Mouse (Mus musculus): ENCODE data around the gene Stk25. TPM values are rescaled to one million over a fixed set of nuclear protein-coding genes. Genes with fewer than 3 reads are reported as not detected.

Gene Stk25
- polyA plus RNA-seq, 1 experiment from 2014 or later, result 155 TPM

- H3K9me3 ChIP-seq, result no peaks in the 10 kb centered on the region
- no peak for ATAC-seq (ENCODE audit: insufficient read depth, low FRiP score, low read depth)
These were observed 55.5 kb downstream of the Stk25 start for GRCm38 (mm10) chr1:93602911-93603310.

GRCm38 (mm10) chr1:93595916-93596315 lies 62.5 kb downstream of the Stk25 start:
- Histone ChIP-seq H3K27me3 (replicated peaks) (no peaks in the 10 kb centered on the region), H3K4me2 (no peak overlapping the region), H3K27ac (no peak overlapping the region), H3K9me3 (no peaks in the 10 kb centered on the region), H3K36me3 (no peaks in the 10 kb centered on the region), H3K9ac (no peak overlapping the region), H3K4me3 (replicated peaks) (no peak overlapping the region), H3K4me1 (no peaks in the 10 kb centered on the region)
- 70% methylated on average over 6 of the region's 6 CpGs for WGBS
- no peak for ATAC-seq (ENCODE audit: insufficient read depth, low FRiP score, low read depth)

More at GRCm38 (mm10) chr1:93602911-93603310, 55.5 kb downstream of the Stk25 start:
- Histone ChIP-seq H3K27ac (no peak overlapping the region), H3K4me3 (replicated peaks) (no peak overlapping the region), H3K36me3 (no peaks in the 10 kb centered on the region), H3K4me1 (no peaks in the 10 kb centered on the region), H3K4me2 (no peak overlapping the region), H3K9ac (no peak overlapping the region), H3K27me3 (replicated peaks) (no peaks in the 10 kb centered on the region)
- WGBS, result 77% methylated on average over 4 of the region's 4 CpGs

GRCm38 (mm10) chr1:93593960-93594359 lies 64.5 kb downstream of the Stk25 start:
- Histone ChIP-seq H3K4me2 (no peak overlapping the region), H3K4me1 (no peaks in the 10 kb centered on the region), H3K27me3 (replicated peaks) (no peaks in the 10 kb centered on the region), H3K36me3 (no peaks in the 10 kb centered on the region), H3K4me3 (replicated peaks) (no peak overlapping the region), H3K9ac (no peak overlapping the region), H3K9me3 (no peaks in the 10 kb centered on the region), H3K27ac (no peak overlapping the region)
- ATAC-seq (ENCODE audit: insufficient read depth, low FRiP score, low read depth), result no peak

- Histone ChIP-seq H3K27me3 (replicated peaks) (no peaks in the 10 kb centered on the region), H3K9me3 (no peaks in the 10 kb centered on the region), H3K36me3 (no peaks in the 10 kb centered on the region), H3K9ac (no peak overlapping the region), H3K27ac (no peak overlapping the region), H3K4me1 (no peaks in the 10 kb centered on the region), H3K4me3 (replicated peaks) (no peak overlapping the region), H3K4me2 (no peak overlapping the region)
- WGBS, result 71% methylated on average over 3 of the region's 3 CpGs
- ATAC-seq (ENCODE audit: insufficient read depth, low FRiP score, low read depth), result no peak
These were observed 70.1 kb downstream of the Stk25 start for GRCm38 (mm10) chr1:93588346-93588745.

- no peaks in the 10 kb centered on the region for H3K36me3 ChIP-seq
- ATAC-seq (ENCODE audit: insufficient read depth, low FRiP score, low read depth), result no peak
- H3K27ac ChIP-seq, result no peak overlapping the region
- H3K9me3 ChIP-seq, result no peaks in the 10 kb centered on the region
- 91% methylated on average over 7 of the region's 7 CpGs for WGBS
- H3K4me2 ChIP-seq, result no peak overlapping the region
- no peaks in the 10 kb centered on the region for H3K27me3 ChIP-seq (replicated peaks)
- no peaks in the 10 kb centered on the region for H3K4me1 ChIP-seq
- H3K9ac ChIP-seq, result no peak overlapping the region
- no peak overlapping the region for H3K4me3 ChIP-seq (replicated peaks)
These were observed 76.9 kb downstream of the Stk25 start for GRCm38 (mm10) chr1:93581545-93581944.

GRCm38 (mm10) chr1:93577861-93578260 lies 80.6 kb downstream of the Stk25 start:
- Histone ChIP-seq H3K9me3 (no peaks in the 10 kb centered on the region), H3K36me3 (no peaks in the 10 kb centered on the region)
- WGBS, result 83% methylated on average over 4 of the region's 4 CpGs

GRCm38 (mm10) chr1:93577066-93577465 lies 81.4 kb downstream of the Stk25 start:
- H3K9ac ChIP-seq, result no peak overlapping the region
- H3K27me3 ChIP-seq (replicated peaks), result no peaks in the 10 kb centered on the region
- H3K4me2 ChIP-seq, result no peak overlapping the region
- no peak overlapping the region for H3K4me3 ChIP-seq (replicated peaks)
- no peak overlapping the region for H3K27ac ChIP-seq
- H3K9me3 ChIP-seq, result no peaks in the 10 kb centered on the region
- no peaks in the 10 kb centered on the region for H3K4me1 ChIP-seq
- WGBS, result 84% methylated on average over 3 of the region's 3 CpGs
- H3K36me3 ChIP-seq, result no peaks in the 10 kb centered on the region
- ATAC-seq (ENCODE audit: insufficient read depth, low FRiP score, low read depth), result no peak

More at GRCm38 (mm10) chr1:93577861-93578260, 80.6 kb downstream of the Stk25 start:
- ATAC-seq (ENCODE audit: insufficient read depth, low FRiP score, low read depth), result no peak
- Histone ChIP-seq H3K27ac (no peak overlapping the region), H3K4me3 (replicated peaks) (no peak overlapping the region), H3K4me2 (no peak overlapping the region), H3K4me1 (no peaks in the 10 kb centered on the region), H3K9ac (no peak overlapping the region), H3K27me3 (replicated peaks) (no peaks in the 10 kb centered on the region)

Other genes with a start within 250 kb of the Stk25 start
- 167 and 173 TPM in 2 replicates for gene Hdlbp, start 179.8 kb downstream of the Stk25 start, polyA plus RNA-seq (2015; fragmentation: Nextera tagmentation; extraction: Ambion mirVana)
- gene Farp2, start 146.6 kb downstream of the Stk25 start, polyA plus RNA-seq (2015; fragmentation: Nextera tagmentation; extraction: Ambion mirVana), result 6.1 and 7.2 TPM in 2 replicates
- gene Bok, start 27.0 kb upstream of the Stk25 start, polyA plus RNA-seq (2015; fragmentation: Nextera tagmentation; extraction: Ambion mirVana), result 70.8 and 79.6 TPM in 2 replicates
- gene Atg4b, start 92.8 kb upstream of the Stk25 start, polyA plus RNA-seq (2015; fragmentation: Nextera tagmentation; extraction: Ambion mirVana), result 74.5 and 81.2 TPM in 2 replicates
- 51.4 and 54.0 TPM in 2 replicates for gene Thap4, start 96.2 kb upstream of the Stk25 start, polyA plus RNA-seq (2015; fragmentation: Nextera tagmentation; extraction: Ambion mirVana)
- gene Dtymk, start 143.3 kb upstream of the Stk25 start, polyA plus RNA-seq (2015; fragmentation: Nextera tagmentation; extraction: Ambion mirVana), result 228 and 237 TPM in 2 replicates
- 18.3 and 20.2 TPM in 2 replicates for gene Ing5, start 145.3 kb upstream of the Stk25 start, polyA plus RNA-seq (2015; fragmentation: Nextera tagmentation; extraction: Ambion mirVana)
- gene D2hgdh, start 166.2 kb upstream of the Stk25 start, polyA plus RNA-seq (2015; fragmentation: Nextera tagmentation; extraction: Ambion mirVana), result 13.0 and 15.7 TPM in 2 replicates
- gene Gal3st2, start 202.6 kb upstream of the Stk25 start, polyA plus RNA-seq (2015; fragmentation: Nextera tagmentation; extraction: Ambion mirVana), result 0.06 TPM in 1 of 2 replicates, not detected in the other

Measured in stomach, embryonic 15.5 days (tissue).